Mouse (Mus musculus) heart, embryonic 13.5 days (tissue): ENCODE data around the gene Olfr1109. TPM values are rescaled to one million over a fixed set of nuclear protein-coding genes. Genes with fewer than 3 reads are reported as not detected.

Experiments
- ATAC-seq: fragments of 200-750 bp; cut with Nextera tagmentation; 2 replicates; pipeline ENCODE4 v1.8.0; 2017; ENCODE audit warnings: moderate TSS enrichment; ENCODE audit not compliant: insufficient number of reproducible peaks, low FRiP score, low TSS enrichment; ENCODE audit errors: extremely low read depth
- H3K27ac ChIP-seq: fragments of 300-500 bp; sonication (generic); replicated peaks from 2 replicates; pipeline ENCODE4 v1.5.1; 2015; ENCODE audit warnings: moderate library complexity, mild to moderate bottlenecking, inconsistent platforms
- H3K27me3 ChIP-seq: fragments of 300-500 bp; sonication (generic); replicated peaks from 2 replicates; pipeline ENCODE4 v1.6.1; 2015; ENCODE audit warnings: mild to moderate bottlenecking, inconsistent platforms
- H3K36me3 ChIP-seq: fragments of 300-500 bp; sonication (generic); 2 replicates; pipeline ENCODE4 v1.6.1; 2015; ENCODE audit warnings: mild to moderate bottlenecking, inconsistent platforms
- H3K4me1 ChIP-seq: fragments of 300-500 bp; sonication (generic); 2 replicates; pipeline ENCODE4 v1.6.1; 2015; ENCODE audit warnings: inconsistent platforms
- H3K4me2 ChIP-seq: fragments of 300-500 bp; sonication (generic); 2 replicates; pipeline ENCODE4 v1.6.1; 2015; ENCODE audit warnings: inconsistent platforms, mild to moderate bottlenecking, moderate library complexity
- H3K4me3 ChIP-seq: fragments of 300-500 bp; sonication (generic); 2 replicates; pipeline ENCODE4 v1.5.1; 2015; ENCODE audit warnings: moderate library complexity, mild to moderate bottlenecking, inconsistent platforms
- H3K9ac ChIP-seq: fragments of 300-500 bp; sonication (generic); 2 replicates; pipeline ENCODE4 v1.6.1; 2015; ENCODE audit warnings: inconsistent platforms, mild to moderate bottlenecking, moderate library complexity
- H3K9me3 ChIP-seq: fragments of 300-500 bp; sonication (generic); 2 replicates; pipeline ENCODE4 v1.6.1; 2016; ENCODE audit warnings: inconsistent platforms
- WGBS: fragments of 180-500 bp; shearing (Covaris S2); methylation state at CpG from one replicate; pipeline ENCODE4 v1.1.7; 2015; ENCODE audit warnings: mixed read lengths; 5-methylcytosine and 5-hydroxymethylcytosine counted together
- polyA plus RNA-seq: library from polyadenylated mRNA; unstranded; fragments of >200 nt; fragmentation: Nextera tagmentation; extraction: Ambion mirVana; gene quantifications from 2 replicates; pipeline ENCODE4 v1.2.1, GENCODE M21; 2015

Olfr1109 gene
- not detected in 2 replicates for polyA plus RNA-seq

DNA sequence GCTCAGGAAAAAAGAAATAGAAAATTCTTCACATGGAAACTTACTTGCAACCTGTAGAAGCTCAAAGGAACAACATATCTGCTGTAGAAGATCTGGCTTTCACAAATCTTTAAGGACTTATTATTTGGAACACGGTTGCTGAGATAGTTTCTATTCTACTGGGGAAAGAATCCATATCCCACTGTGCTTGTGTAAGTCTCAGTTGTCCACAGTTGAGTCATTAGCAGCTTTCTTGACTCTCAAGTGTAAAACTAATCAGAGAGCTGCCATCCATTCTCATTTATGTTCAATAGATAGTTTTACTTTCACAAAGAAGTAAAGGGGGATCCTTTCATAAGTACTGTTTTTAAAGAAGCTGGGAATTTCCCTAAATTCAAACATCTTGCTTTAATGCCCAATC lies at the start of gene Olfr1109:
Gene Olfr1109 (minus strand): TSS at position 101 of the 400 bp plus-strand sequence.
- H3K4me2 ChIP-seq: no peak within 1 kb of the TSS
- H3K4me1 ChIP-seq: no peaks in the 10 kb centered on the region
- no peak within 1 kb of the TSS for H3K27ac ChIP-seq
- H3K27me3 ChIP-seq: no peaks in the 10 kb centered on the region
- H3K9me3 ChIP-seq: no peaks in the 10 kb centered on the region
- no peak within 1 kb of the TSS for H3K9ac ChIP-seq
- no peak within 1 kb of the TSS for H3K4me3 ChIP-seq
- 67% methylated on average over 1 of the region's 1 CpGs for WGBS
- no peaks in the 10 kb centered on the region for H3K36me3 ChIP-seq
- ATAC-seq: no peak

- Histone ChIP-seq H3K36me3 (no peaks in the 10 kb centered on the region), H3K4me2 (no peak within 1 kb of the TSS), H3K4me3 (no peak within 1 kb of the TSS), H3K27me3 (no peaks in the 10 kb centered on the region), H3K4me1 (no peaks in the 10 kb centered on the region), H3K9ac (no peak within 1 kb of the TSS), H3K9me3 (no peaks in the 10 kb centered on the region), H3K27ac (no peak within 1 kb of the TSS)
- WGBS: 75% methylated on average over 1 of the region's 1 CpGs
- ATAC-seq: no peak
These were observed 44.4 kb upstream of the Olfr1109 start, which contains the start of gene Olfr1110 for GRCm38 (mm10) chr2:87140200-87140599. Olfr1110 (minus strand) TSS chr2:87140300.

DNA sequence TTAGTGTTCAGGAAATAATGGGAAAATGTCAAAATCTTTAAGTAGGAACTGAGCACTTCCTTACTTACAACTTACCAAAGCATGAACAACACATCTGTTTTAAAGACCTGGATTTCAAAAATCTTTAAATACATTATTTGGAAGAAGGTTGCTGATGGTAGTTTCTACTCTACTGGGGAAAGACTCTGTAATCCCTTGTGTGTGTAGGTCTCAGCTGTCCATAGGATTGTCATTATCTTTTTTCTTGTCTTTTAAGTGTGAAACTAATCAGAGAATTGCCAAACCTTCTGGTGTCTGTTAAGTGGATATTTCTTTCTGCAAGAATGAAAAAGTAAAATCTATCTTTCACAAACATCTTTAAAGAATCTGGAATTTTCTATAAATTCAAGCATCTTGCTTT lies 18.7 kb upstream of the Olfr1109 start, which contains the start of gene Olfr259:
Gene Olfr259 (minus strand): TSS at position 101 of the 400 bp plus-strand sequence.
- Histone ChIP-seq H3K4me1 (no peaks in the 10 kb centered on the region), H3K4me2 (no peak within 1 kb of the TSS), H3K4me3 (no peak within 1 kb of the TSS), H3K9me3 (no peaks in the 10 kb centered on the region), H3K27ac (no peak within 1 kb of the TSS), H3K27me3 (no peaks in the 10 kb centered on the region), H3K9ac (no peak within 1 kb of the TSS), H3K36me3 (no peaks in the 10 kb centered on the region)
- no peak for ATAC-seq

DNA sequence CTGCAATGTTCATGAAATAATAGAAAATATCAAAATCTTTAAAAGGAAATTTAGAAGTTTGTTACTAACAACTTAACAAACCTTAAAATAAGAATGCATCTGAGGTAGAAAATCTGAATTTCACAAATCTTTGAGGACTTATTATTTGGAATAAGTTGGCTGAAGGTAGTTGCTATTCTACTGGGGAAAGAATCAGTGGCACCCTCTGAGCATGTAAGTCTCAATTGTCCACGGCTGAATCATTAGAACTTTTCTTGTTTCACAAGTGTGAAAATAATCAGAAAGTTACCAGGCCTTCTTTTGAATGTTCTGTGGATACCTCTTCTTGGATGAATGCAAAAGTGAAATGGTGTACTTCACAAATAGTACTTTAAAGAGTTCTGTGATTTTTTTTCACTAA lies 20.1 kb downstream of the Olfr1109 start, which contains the start of gene Olfr1107:
Gene Olfr1107 (minus strand): TSS at position 101 of the 400 bp plus-strand sequence.
- H3K27ac ChIP-seq: no peak within 1 kb of the TSS
- H3K9ac ChIP-seq: no peak within 1 kb of the TSS
- no peaks in the 10 kb centered on the region for H3K4me1 ChIP-seq
- no peaks in the 10 kb centered on the region for H3K27me3 ChIP-seq
- H3K4me2 ChIP-seq: no peak within 1 kb of the TSS
- 75% methylated on average over 1 of the region's 1 CpGs for WGBS
- no peaks in the 10 kb centered on the region for H3K36me3 ChIP-seq
- H3K4me3 ChIP-seq: no peak within 1 kb of the TSS
- no peaks in the 10 kb centered on the region for H3K9me3 ChIP-seq
- no peak for ATAC-seq

GRCm38 (mm10) chr2:87052173-87052572 lies 43.6 kb downstream of the Olfr1109 start, which contains the start of gene Olfr1106:
Olfr1106 (minus strand) TSS chr2:87052273.
- H3K36me3 ChIP-seq: no peaks in the 10 kb centered on the region
- WGBS: 72% methylated on average over 1 of the region's 1 CpGs
- H3K4me1 ChIP-seq: no peaks in the 10 kb centered on the region
- no peak within 1 kb of the TSS for H3K27ac ChIP-seq
- ATAC-seq: no peak
- no peak within 1 kb of the TSS for H3K4me3 ChIP-seq
- no peaks in the 10 kb centered on the region for H3K9me3 ChIP-seq
- H3K4me2 ChIP-seq: no peak within 1 kb of the TSS
- H3K27me3 ChIP-seq: no peaks in the 10 kb centered on the region
- H3K9ac ChIP-seq: no peak within 1 kb of the TSS

Other genes with a start within 250 kb of the Olfr1109 start
- gene Olfr1095, start 244.3 kb downstream of the Olfr1109 start, polyA plus RNA-seq: not detected in 2 replicates
- gene Gm13723, start 221.2 kb downstream of the Olfr1109 start, polyA plus RNA-seq: not detected in 2 replicates
- gene Olfr1097, start 203.8 kb downstream of the Olfr1109 start, polyA plus RNA-seq: not detected in 2 replicates
- gene Olfr1098, start 171.5 kb downstream of the Olfr1109 start, polyA plus RNA-seq: not detected in 2 replicates
- not detected in 2 replicates for gene Olfr1099, start 135.3 kb downstream of the Olfr1109 start, polyA plus RNA-seq
- gene Olfr1100, start 116.1 kb downstream of the Olfr1109 start, polyA plus RNA-seq: not detected in 2 replicates
- not detected in 2 replicates for gene Olfr1101, start 104.8 kb downstream of the Olfr1109 start, polyA plus RNA-seq
- gene Olfr1102, start 97.6 kb downstream of the Olfr1109 start, polyA plus RNA-seq: not detected in 2 replicates
- gene Olfr1104, start 68.9 kb downstream of the Olfr1109 start, polyA plus RNA-seq: not detected in 2 replicates
- gene Olfr1105, start 59.5 kb downstream of the Olfr1109 start, polyA plus RNA-seq: not detected in 2 replicates
- gene Olfr1106, start 43.7 kb downstream of the Olfr1109 start, polyA plus RNA-seq: not detected in 2 replicates
- not detected in 2 replicates for gene Olfr1107, start 20.2 kb downstream of the Olfr1109 start, polyA plus RNA-seq
- not detected in 2 replicates for gene Olfr259, start 18.6 kb upstream of the Olfr1109 start, polyA plus RNA-seq
- gene Olfr1110, start 44.3 kb upstream of the Olfr1109 start, polyA plus RNA-seq: not detected in 2 replicates
- gene Olfr1111, start 56.6 kb upstream of the Olfr1109 start, polyA plus RNA-seq: not detected in 2 replicates
- gene Olfr1112, start 91.8 kb upstream of the Olfr1109 start, polyA plus RNA-seq: not detected in 2 replicates
- not detected in 2 replicates for gene Olfr1113, start 113.0 kb upstream of the Olfr1109 start, polyA plus RNA-seq
- not detected in 2 replicates for gene Olfr1115, start 152.0 kb upstream of the Olfr1109 start, polyA plus RNA-seq
- gene Olfr1116, start 171.5 kb upstream of the Olfr1109 start, polyA plus RNA-seq: not detected in 2 replicates
- gene Olfr1118, start 211.6 kb upstream of the Olfr1109 start, polyA plus RNA-seq: not detected in 2 replicates